Mouse (Mus musculus): ENCODE data around the gene Aar2. TPM values are rescaled to one million over a fixed set of nuclear protein-coding genes. Genes with fewer than 3 reads are reported as not detected.

Aar2 gene
- polyA plus RNA-seq (2012; rRNA removed), result 10.1 and 15.9 TPM in 2 replicates

DNA sequence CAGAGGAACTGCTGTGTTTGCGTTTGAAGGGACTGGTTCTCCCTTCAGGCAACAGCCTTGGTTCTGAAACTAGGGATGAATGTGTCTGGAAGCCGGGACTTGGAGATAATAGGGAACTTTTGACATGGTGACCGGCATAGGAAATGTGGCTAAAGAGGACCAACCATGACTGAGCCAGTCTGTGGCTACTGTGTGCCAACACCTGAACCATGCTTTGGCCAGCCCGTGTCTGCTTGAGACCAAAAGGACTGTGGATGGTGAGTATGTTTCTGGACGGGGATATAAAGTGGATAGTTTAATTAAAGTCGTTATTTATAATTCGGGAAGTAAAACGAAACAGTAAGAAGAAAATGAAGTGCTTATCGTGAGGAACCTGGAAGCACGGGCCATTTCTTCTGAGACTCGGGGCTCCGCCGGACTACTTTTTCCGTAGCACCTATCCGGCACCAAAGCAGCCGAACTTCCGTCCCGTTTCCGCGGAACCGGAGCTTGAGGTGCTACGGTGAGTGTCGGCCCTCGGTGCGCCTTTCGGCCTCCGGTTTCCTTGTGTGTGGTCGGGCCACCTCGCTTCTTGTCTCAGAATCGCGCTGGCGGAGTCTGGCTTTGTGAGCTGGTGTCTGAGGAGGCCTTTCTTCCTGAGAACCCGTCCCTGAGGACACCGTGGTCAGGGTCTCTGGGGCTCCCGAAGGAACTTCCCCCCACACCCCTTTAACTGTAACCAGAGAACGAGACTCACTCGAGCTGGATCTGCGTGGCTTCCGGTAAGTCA lies at the start of gene Aar2:
TSS of gene Aar2 (plus strand) at position 462 of the 769 bp plus-strand sequence.

DNA sequence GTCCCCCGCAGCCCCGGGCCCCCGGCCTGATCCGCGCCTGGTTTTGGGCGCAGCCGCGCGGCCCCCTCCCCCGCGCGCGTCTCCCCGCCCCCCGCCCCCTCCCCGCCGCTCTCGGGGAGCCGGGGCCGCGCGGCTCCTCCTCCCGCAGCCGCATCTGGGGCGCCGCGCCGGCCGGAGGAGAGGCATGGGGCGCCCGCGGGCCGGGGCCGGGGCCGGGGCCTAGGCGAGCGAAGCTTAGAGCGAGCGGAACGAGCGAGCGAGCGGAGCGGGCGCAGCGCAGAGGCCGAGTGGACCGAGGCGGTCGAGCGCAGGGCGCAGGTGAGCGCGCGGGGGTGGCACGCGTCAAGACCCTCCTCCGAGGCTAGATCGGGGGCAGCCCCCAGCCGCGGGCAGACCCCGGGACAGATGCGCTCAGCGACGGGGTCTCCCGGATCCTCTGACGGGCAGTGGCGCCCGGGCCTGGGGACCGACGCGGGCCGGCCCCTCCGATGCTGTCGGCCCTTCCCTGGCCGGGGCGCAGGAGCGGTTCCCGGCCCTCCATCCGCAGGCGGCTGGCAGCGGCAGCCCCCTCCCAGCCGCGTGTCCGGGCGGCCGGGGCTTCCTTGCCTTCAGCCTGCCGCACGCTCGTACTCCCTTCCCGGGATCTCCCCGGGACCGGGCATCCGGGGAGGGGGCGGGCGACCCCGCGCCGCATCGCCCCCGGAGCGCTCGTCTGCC lies 66.3 kb downstream of the Aar2 start, which contains the start of gene Dlgap4:
TSS of gene Dlgap4 (plus strand) at position 165 of the 717 bp plus-strand sequence.

Other genes starting within 250 kb of the Aar2 start
- 0.14 and 0.21 TPM in 2 replicates for gene Cnbd2, start 235.3 kb upstream of the Aar2 start, polyA plus RNA-seq (2012; rRNA removed)
- 195 and 589 TPM in 2 replicates for gene Scand1, start 234.9 kb upstream of the Aar2 start, polyA plus RNA-seq (2012; rRNA removed)
- 15.4 and 17.8 TPM in 2 replicates for gene Epb41l1, start 126.7 kb upstream of the Aar2 start, polyA plus RNA-seq (2012; rRNA removed)
- gene Dlgap4, start 66.1 kb downstream of the Aar2 start, polyA plus RNA-seq (2012; rRNA removed), result 54.5 and 70.0 TPM in 2 replicates
- 680 and 914 TPM in 2 replicates for gene Myl9, start 227.8 kb downstream of the Aar2 start, polyA plus RNA-seq (2012; rRNA removed)